Mouse (Mus musculus): Measurements from ENCODE around the gene Bpnt1.
A peak's percentile ranks its signal among the peaks of the same experiment; 100 is the strongest.

Gene Bpnt1

GRCm38 (mm10) chr1:185331364-185331763 is 585 bp upstream of the Bpnt1 start:
- no peak for DNase-seq (ENCODE audit: low read depth)

GRCm38 (mm10) chr1:185333651-185334050 is 1.7 kb downstream of the Bpnt1 start:
- DNase-seq (ENCODE audit: low read depth) = no peak

- DNase-seq (ENCODE audit: low read depth) = no peak
These were observed 2.2 kb downstream of the Bpnt1 start for GRCm38 (mm10) chr1:185334136-185334535.

- no peak for DNase-seq (ENCODE audit: low read depth)
These were observed 3.3 kb downstream of the Bpnt1 start for GRCm38 (mm10) chr1:185335231-185335765.

- no peak for DNase-seq (ENCODE audit: low read depth)
These were observed 4.6 kb downstream of the Bpnt1 start for GRCm38 (mm10) chr1:185336535-185336934.

GRCm38 (mm10) chr1:185342441-185342840 is 10.5 kb downstream of the Bpnt1 start:
- no peak for DNase-seq (ENCODE audit: low read depth)

GRCm38 (mm10) chr1:185343422-185343821 is 11.5 kb downstream of the Bpnt1 start:
- DNase-seq (ENCODE audit: low read depth) = peak; percentile 20

- DNase-seq (ENCODE audit: low read depth) = peak; percentile 32
These were observed 14.2 kb downstream of the Bpnt1 start for GRCm38 (mm10) chr1:185346188-185346587.

- no peak for DNase-seq (ENCODE audit: low read depth)
These were observed 17.8 kb downstream of the Bpnt1 start for GRCm38 (mm10) chr1:185349741-185350140.

GRCm38 (mm10) chr1:185350611-185351010 is 18.7 kb downstream of the Bpnt1 start:
- DNase-seq (ENCODE audit: low read depth) = no peak

- DNase-seq (ENCODE audit: low read depth) = peak; percentile 66
These were observed 20.2 kb downstream of the Bpnt1 start for GRCm38 (mm10) chr1:185352151-185352550.

- no peak for DNase-seq (ENCODE audit: low read depth)
These were observed 21.4 kb downstream of the Bpnt1 start for GRCm38 (mm10) chr1:185353351-185353750.

GRCm38 (mm10) chr1:185354731-185355130 is 22.8 kb downstream of the Bpnt1 start:
- no peak for DNase-seq (ENCODE audit: low read depth)

GRCm38 (mm10) chr1:185356246-185356645 is 24.3 kb downstream of the Bpnt1 start:
- DNase-seq (ENCODE audit: low read depth) = no peak

GRCm38 (mm10) chr1:185358211-185358610 is 26.3 kb downstream of the Bpnt1 start:
- no peak for DNase-seq (ENCODE audit: low read depth)

GRCm38 (mm10) chr1:185362677-185363520 is 30.9 kb downstream of the Bpnt1 start, which contains the start of gene Eprs:
TSS of gene Eprs (plus strand) at chr1:185363044.
- DNase-seq (ENCODE audit: low read depth) = peak; percentile 99

- peak; percentile 79 for DNase-seq (ENCODE audit: low read depth)
These were observed 31.7 kb downstream of the Bpnt1 start for GRCm38 (mm10) chr1:185363526-185364182.

- DNase-seq (ENCODE audit: low read depth) = no peak
These were observed 32.2 kb downstream of the Bpnt1 start for GRCm38 (mm10) chr1:185364183-185364540.

GRCm38 (mm10) chr1:185367383-185367782 is 35.4 kb downstream of the Bpnt1 start:
- no peak for DNase-seq (ENCODE audit: low read depth)

GRCm38 (mm10) chr1:185369979-185370378 is 38.0 kb downstream of the Bpnt1 start:
- DNase-seq (ENCODE audit: low read depth) = no peak

- DNase-seq (ENCODE audit: low read depth) = no peak
These were observed 44.4 kb downstream of the Bpnt1 start for GRCm38 (mm10) chr1:185376390-185376789.

- no peak for DNase-seq (ENCODE audit: low read depth)
These were observed 45.5 kb downstream of the Bpnt1 start for GRCm38 (mm10) chr1:185377429-185377828.

- DNase-seq (ENCODE audit: low read depth) = no peak
These were observed 69.7 kb downstream of the Bpnt1 start for GRCm38 (mm10) chr1:185401615-185402014.
